Mouse (Mus musculus): ENCODE results near the gene Pcf11.

DNA sequence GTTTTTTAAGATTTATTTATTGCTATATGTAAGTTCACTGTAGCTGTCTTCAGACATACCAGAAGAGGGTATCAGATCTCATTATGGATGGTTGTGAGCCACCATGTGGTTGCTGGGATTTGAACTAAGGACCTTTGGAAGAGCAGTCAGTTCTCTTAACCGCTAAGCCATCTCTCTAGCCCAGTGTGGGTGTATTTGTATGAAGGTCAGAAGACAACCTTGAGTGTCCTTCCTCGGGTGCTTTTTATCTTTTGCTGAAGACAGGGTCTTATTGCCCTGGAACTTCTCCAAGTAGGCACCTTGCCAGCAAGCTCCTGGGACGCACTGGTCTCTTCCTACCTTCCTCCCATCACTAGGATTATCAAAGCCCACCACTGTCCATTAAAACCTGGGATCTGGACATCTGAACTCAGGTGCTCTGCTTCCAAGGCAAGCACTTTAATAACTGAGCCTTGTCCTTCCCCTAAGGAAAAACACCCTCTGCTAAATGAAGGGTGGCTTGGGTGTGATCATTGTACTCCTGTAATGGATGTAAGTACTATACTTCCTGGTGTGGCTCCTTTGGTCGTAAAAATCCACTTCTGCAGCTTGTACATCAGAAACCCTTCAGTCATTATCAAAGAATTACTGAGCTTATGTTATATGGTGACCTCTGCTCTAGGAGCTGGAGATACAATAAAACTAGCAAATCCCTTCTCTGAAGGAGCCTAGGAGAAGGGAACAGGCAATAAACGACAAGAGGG is 18.0 kb upstream of the Pcf11 start:
- TF ChIP-seq CTCF (IDR thresholded peaks at IDR 0.05; ENCODE audit: insufficient read depth, low read length) (no peak), POLR2A (IDR thresholded peaks at IDR 0.05; ENCODE audit: borderline replicate concordance, extremely low read depth, low read depth, low read length) (no peak)
